Mouse (Mus musculus): Measurements from ENCODE around the gene Hectd2. TPM values are rescaled to one million over a fixed set of nuclear protein-coding genes. Genes with fewer than 3 reads are reported as not detected.

The Hectd2 gene
- total RNA-seq, 2 experiments from 2014 or later: 6.2 to 6.5 TPM

DNA sequence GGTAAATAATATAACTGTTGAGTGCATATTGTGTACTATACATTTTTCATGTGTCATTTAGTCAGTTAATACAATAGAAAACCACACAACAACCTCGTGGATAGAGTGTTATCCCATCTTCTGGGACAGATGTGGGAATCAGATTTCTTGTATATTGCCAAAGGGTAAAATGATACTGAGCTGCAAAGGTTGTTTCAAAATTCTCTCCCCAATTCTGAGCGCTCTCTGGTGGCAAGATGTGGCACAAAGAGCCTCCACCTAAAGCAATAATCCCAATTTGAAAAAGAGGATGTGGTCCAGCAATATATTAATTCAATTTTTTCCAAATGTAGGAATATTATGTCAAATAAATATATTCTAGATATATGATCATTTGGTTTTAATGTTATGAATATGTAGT, 5.7 kb downstream of the Hectd2 start:
- no peak for DNase-seq (ENCODE audit: low spot score in 2 of 2)

DNA sequence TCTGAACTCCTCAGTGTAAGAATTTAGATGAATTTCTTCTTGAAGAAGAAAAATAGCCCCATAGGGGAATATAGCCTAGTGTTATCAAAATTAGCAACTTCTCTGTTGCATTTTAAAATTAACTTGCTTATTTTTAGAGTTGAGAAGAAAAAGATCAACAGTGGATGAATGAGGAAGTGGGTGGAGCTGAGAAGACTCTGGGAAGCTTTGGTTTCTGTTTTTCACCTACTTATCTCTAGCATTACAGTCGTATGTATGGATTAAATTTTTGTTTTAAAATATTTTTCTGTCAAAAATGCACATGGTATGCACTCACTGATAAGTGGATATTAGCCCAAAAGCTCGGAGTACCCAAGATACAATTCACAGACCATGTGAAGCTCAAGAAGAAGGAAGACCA, 6.7 kb downstream of the Hectd2 start:
- no peak for DNase-seq (ENCODE audit: low spot score in 2 of 2)

DNA sequence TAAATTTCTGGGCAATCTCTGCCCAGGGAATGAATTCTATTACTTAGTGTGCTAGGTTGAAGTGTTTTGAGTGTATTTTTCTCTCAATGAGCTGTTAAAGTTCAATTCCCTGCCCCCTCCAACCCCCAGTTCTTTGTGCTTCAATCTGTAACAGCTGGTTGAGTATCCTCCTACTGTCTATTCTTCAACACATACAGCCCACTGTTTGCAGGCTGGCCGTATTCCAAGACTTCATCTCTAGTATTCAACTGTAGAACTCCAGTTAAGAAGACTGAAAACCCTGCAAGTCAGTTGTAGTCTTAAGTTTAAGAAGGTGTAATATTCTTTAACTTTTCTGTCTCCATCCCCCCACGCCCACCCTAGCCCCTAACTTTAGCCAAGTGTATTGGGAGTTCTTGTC, 10.0 kb downstream of the Hectd2 start:
- DNase-seq (ENCODE audit: low spot score in 2 of 2): no peak

DNA sequence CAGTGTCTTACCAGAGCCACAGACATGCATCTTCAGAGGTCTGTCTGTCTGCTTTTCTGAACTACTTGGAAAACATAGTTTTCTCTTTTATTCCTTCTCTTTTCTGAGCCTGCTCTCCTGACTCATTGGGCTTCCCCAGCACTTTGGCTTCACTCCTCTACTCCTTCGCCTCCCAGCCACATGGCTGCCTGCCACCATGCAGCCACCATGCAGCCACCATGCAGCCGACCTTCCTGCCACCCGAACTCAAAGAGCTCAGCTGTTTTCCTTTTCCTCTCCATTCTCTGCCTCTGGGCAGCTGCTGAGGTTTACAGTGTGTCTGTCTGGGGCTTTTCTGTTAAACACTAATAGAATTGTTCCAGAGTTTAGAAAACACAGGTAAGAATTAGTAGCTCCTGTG, 19.5 kb downstream of the Hectd2 start:
- peak in 1 of 2 experiments; percentile 12 for DNase-seq (ENCODE audit: low spot score in 2 of 2)

DNA sequence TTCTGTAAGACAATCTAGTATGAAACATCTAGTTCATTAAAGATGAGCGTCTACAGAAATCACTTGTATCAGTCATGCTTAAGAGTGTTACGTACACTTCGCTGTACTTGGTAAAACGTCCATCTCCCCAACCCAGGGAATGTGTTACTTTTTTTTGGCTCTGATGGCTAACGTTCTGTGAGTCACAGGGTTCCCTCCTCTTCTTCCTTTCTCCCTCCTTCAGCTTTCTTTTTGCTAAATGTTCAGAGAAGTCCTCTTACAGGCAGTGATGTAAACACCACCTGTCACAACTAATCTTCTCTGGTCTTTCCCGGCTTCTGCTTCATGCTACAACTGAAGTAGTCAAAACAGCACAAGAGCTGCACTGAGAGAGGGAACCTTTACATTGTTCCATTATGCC, 20.7 kb downstream of the Hectd2 start:
- no peak for DNase-seq (ENCODE audit: low spot score in 2 of 2)

DNA sequence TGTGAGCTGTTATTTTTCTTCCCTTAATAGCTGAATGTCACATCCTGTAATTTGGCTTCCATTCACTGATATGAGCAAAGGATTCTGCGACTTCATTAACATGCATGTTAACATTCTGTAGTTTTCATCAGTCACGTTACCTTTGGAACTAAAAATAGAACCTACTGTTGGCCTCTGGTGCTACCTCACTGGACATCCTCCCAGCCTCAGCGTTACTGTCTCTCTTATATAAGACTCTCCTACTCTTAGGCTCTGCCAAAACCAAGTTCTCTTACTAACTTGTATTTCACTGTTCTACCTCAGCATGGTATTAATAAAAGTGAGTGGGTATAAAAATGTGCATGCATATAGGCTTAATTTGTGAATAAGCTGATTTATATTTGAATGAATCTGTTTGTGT, 26.4 kb downstream of the Hectd2 start:
- no peak for DNase-seq (ENCODE audit: low spot score in 2 of 2)

DNA sequence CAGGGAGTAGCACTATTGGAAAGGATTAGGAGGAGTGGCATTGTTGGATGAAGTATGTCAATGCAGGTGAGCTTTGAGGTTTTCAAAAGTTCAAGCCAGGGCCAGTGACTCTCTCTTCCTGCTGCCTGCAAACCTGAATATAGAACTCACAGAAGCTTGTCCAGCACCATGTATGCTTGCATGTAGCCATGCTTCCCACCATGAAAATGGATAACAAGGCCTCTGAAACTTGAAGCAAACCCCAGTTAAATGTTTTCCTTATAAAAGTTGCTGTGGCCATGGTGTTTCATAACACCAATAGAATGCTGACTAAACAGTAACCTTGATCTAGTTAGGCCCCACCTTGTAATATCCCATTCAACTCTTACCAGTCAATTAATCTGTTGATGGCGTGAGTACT, 27.7 kb downstream of the Hectd2 start:
- no peak for DNase-seq (ENCODE audit: low spot score in 2 of 2)

DNA sequence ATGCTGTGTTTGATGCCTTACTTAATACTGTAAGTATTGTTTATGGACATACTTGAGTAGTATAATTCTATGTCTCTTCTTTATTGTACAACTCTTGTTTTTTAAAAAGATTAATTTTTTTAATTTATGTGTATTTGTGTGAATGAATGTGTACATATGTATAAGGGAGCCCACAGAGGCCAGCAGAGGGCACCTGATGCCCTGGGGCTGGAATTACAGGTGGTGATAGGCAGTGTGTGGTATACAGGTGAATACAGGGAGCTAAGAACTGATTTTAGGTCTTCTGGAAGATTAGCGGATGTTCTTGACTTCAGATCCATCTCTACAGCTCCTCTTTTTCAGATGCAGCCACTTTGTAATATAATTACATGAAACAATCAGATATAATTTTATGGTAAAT, 31.1 kb downstream of the Hectd2 start:
- DNase-seq (ENCODE audit: low spot score in 2 of 2): no peak

DNA sequence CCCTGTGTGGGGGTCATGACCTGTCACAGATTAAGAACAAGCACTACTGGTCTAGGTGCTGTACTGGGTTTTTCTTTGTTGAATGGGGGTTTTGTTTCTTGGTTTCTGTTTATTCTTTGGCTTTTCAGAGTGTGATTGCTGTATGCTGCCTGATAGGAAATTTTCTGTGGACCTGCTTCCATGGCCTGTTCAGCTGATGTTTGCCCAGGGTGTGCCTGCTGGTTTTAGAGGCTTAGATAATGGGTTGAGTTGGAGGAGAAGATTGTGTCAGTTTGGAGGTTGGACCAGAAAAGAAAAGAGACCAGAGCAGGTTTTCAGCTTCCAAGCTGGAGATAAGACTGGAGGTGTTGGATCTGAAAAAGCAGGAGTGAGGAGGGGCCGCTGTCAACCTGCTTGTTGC, 40.0 kb downstream of the Hectd2 start:
- no peak for DNase-seq (ENCODE audit: low spot score in 2 of 2)

DNA sequence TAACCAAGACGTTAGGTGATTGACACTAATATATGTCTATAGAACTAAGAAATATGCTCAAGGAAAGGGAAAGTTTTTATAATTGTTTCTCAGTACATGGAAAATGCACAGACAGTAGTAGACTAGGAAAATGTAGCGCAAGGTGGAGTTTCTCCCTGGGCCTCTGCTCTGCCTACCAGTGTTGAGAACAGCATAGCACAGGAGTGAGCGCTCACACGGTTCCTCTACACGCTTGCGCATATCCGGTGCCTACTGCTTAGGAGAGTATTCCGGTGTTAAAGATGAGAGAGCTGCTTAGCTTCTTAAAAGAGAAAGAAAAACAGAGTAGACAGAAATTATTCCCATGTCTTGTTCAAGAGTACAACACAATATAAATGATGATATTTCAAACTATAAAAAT, 47.4 kb downstream of the Hectd2 start:
- DNase-seq (ENCODE audit: low spot score in 2 of 2): no peak

DNA sequence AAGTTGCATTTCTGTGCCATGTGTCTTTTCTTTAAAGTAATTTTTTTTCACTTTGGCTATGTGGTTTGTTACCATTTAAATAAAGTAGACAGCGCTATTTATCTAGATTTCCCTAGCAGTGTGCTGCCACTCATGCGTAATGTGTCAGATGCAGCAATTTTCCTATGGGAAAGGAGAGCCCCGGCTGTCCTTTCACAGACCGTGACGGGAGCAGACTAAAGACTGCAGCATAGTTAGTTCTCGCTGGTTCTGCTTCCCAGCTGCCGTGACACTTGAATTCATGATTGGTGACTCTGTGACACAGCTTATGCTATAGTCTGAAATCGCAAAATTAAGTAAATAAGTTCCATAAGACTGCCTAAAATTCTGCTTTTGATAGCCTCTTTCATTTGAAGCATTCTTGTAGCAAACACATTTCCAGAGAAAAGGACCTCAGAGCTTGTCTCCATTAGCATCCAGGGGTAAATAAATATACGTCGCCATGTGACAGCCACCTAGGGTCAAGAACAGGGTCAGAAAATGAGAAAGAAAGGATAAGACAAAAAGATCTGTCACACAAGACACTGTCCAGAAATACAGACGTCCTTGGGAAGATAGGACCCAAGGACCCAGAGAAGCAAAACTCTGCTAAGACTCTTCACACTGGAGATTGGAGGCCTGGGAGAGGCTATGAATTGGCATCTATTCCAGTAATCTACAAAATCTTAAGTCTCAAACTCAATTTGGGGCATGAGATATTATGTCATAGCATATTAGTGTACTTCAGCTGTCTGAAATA, 48.3 kb downstream of the Hectd2 start:
- DNase-seq (ENCODE audit: low spot score in 2 of 2): no peak

DNA sequence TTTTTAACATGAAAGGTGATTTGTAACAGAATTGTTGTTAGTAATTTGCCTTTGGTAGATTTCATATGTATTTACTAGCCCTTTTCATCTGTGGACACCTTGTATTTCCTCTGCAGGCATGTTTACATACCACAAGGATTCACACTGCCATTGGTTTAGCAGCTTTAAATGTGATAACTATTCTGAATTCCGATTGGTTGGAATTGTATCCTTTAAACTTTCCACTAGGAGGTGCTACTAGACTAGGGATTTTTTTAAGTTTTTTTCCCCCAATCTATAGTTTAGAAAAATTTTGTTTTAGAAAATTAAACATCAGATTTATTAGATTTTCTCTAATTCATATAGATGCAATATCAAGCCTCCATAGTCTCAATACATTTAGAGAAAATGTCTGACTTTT, 51.8 kb downstream of the Hectd2 start:
- no peak for DNase-seq (ENCODE audit: low spot score in 2 of 2)

DNA sequence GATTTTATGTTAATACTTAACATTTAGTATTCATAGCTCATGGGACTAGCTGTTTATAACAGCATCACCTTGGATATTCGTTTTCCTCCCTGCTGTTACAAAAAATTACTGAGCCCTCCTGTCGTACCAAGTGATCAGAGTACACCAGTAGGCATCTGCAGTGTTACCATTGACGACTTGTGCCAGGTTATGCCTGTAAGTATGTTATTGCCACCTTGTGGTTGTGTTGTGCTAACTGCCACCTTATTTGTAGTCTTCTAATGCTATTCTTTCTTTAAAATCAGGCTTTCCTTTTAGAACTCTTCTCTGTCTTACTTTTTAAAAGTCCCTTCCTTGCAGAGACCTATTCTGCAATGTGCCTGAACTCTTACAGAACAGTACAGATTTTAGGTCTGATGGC, 54.8 kb downstream of the Hectd2 start:
- no peak for DNase-seq (ENCODE audit: low spot score in 2 of 2)

DNA sequence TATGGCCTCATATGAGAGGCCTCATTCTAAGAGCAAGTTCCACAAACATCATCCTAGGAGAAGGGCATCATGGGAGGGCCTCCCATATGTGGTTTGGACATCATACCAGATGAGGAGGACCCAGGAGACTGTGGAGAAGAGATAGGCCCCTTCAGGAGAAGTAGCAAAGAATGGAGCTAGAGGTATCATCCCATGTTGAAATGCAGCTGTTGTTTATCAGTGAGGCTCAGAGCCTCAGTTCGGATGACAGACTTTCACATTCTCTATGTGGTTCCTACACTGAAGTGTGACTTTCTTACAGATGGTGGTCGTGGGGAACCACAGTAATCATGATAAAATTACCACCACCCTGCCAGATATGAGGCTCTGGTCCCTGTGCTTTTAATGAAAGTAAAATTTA, 55.9 kb downstream of the Hectd2 start:
- no peak for DNase-seq (ENCODE audit: low spot score in 2 of 2)

DNA sequence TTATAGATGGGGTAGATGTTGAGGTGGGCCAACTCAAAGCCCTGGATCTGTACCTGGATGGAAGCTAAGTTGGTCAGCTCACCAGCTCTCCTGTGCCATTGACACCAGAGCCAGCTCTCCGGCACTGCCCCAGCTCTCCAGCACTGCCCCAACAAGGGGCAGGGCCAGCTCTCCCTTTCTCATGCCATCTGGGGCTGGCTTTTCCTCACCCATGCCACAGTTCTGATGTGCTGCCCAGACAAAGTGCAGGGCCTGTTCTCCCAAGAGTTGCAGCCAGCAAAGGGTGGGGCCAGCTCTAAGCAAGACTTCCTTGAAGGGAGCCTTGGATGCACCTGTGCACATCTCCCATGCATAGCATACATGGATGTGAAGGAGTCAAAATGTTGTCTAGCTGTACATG, 71.5 kb downstream of the Hectd2 start:
- no peak for DNase-seq (ENCODE audit: low spot score in 2 of 2)

DNA sequence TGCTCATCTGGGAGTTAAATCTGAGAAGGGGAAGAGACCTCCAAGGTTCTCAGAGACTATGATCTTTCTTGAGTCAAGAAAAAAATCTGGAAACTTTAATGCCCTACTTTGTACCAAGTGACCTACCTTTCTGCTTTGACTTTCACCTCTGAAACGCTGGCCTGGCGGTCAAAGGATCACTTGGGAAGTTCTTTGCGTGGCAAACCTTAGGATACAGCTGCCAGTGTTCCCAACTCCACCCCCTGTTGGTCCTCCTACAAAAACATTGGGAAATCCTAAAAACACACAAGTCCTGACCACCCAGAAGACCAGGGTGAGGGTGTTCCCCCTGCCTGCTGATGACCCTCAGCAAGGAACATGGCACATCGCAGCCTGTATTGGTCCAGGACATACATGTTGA, 72.4 kb downstream of the Hectd2 start:
- no peak for DNase-seq (ENCODE audit: low spot score in 2 of 2)

DNA sequence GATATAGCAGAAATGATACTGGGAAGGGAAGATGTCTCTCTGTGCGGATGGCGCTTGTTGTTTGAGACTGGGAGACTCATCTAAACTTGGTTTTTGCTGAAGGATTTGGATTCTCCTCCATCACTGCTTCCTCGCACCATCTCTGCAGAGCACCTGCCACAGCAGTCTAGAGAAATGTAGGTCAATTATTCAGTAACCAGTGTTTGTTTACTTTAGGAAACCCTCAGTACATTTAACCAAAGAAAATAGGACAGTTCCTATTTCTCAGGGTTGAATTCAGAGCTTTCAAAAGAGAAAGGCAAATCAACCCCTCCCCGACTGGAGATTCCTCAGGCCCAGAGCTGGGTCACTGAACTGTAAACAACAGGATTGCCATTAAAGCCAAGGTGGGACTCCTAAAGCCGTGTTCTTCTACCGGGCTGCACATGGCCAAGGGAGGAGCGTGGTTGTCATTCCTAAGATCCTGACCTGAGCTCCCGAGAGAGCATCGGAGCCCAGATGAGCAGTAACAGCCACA, 75.0 kb downstream of the Hectd2 start:
- DNase-seq (ENCODE audit: low spot score in 2 of 2): no peak

DNA sequence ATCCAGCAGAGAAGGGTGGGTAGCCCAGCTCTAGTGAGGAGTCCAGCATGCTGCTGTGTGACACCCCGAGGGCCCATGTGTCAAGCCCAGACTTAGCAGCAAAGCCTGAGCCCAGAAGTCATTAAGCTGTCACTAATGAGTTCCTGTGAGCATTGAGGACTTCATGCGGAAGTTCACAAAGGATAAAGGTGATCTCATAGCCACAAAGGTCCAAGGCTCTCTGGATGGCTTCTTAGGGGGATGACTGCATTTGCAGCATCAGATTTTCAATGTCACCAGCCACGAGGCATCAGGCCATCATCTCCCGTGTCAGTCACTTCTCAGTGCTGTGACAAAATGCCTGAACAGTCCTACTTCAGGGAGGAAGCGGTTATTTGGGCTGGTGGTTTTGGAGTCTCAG, 75.9 kb downstream of the Hectd2 start:
- no peak for DNase-seq (ENCODE audit: low spot score in 2 of 2)

DNA sequence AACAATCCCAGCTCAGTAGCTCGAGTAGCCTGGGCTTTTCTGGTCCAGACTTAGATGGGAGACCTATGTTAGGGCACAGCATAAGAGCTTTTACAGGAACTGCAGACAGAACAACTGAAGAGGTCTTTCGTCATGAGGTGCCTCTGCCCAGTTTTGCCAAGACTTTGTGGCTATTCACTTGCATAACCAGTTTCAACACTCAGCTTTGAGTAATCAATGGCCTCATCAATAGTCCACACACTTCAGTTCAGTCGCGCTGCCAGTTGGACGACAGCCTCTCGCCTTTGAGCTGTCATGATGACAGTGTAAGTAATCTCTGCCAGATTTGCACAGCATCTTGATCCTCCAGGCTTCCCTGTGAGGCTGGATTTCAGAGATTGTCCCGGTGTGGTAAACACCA, 80.3 kb downstream of the Hectd2 start:
- DNase-seq (ENCODE audit: low spot score in 2 of 2): no peak

DNA sequence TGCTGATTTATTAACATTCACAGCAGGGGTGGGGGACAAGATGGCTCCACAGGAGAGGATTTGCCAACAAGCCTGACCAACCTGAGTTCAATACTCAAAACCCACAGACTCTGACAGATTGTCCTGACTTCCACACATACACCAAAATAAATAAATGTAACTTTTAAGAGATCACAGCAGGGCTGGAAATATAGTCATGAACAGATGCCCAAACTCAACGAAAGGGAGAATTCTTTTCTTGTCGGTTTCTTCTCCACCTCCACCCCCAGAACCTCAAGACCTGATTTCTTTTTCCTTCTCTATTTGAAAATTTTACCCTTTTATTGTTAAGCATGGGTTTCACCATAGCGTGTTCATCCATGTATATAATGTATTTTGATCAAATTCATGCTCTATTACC, 82.8 kb downstream of the Hectd2 start:
- DNase-seq (ENCODE audit: low spot score in 2 of 2): no peak

DNA sequence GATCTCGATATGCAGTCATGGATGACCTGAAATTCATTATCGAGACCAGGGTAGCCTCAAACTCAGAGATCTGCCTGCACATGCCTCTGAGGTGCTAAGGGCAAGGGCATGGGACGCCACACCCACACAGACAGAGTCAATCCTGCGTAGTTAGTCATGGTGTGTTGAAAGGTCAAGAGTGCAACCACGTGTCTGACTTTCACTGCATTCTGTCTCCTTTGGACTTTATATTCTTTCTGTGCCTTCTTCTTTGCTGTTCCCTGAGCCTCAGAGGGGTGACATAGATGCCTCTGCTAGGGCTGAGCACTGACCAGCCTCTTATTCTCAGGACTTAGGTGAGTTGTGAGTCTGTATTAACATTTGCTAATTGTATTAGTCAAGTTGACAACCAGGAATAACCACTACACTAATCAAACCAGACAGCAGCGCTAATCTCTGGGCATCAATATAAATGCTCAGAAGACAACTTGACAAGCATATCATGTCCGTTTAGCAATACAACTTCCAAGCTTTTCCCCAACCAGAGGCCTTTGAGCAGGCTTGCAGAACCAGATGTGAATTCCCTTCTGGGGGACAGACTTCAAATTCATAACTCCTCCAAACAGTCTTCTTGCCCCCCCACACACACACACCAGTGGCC, 83.6 kb downstream of the Hectd2 start:
- no peak for DNase-seq (ENCODE audit: low spot score in 2 of 2)

DNA sequence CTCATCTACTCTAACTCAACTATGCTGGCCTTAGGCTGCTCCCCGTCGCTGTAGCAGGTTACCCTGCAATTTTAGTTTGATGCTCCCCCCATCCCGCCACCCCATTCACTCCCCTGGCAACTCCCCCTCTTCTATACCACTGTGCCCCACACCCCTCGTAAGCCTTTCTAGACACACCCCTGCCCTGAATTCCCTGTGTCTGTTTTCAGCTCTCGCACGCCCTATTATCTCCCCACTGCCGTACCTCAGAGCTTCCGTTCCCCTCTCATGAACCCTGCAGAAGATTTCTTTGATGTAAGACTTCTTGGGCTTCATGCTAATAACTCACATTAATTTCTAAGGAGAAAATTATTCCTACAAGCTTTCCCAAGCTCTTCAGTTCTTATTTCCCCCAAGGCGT, 84.6 kb downstream of the Hectd2 start:
- DNase-seq (ENCODE audit: low spot score in 2 of 2): no peak

DNA sequence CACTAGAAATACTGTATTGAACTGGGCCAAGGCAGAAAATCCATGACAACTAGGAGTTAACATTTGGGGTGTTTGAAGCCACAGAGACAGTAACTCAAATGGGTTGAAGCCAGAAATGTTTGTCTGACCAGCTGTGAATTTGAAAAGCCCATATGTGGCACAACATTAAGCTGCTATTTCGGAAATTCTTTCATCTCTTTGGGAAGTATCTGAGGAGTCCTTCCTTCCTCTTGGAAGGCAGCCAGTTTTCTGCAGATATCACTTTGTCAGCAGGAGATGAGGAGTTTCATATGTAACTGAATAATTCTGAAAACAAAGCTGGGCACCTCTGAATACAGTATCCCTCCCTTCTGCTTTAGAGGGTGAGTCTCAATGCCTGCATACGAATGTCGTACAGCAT, 86.7 kb downstream of the Hectd2 start:
- no peak for DNase-seq (ENCODE audit: low spot score in 2 of 2)
